Mouse (Mus musculus) kidney, adult 18-20 months (tissue): ENCODE measurements around the gene Serpina3j.
"Not testable (repeated sequence)": the region's sequence is repeated elsewhere in the genome, so short reads cannot be mapped to it uniquely, and the experiment has no call there.

Source experiments
- DNase-seq: peaks from one replicate; pipeline ENCODE4 v3.0.0; 2021

The Serpina3j gene

DNA sequence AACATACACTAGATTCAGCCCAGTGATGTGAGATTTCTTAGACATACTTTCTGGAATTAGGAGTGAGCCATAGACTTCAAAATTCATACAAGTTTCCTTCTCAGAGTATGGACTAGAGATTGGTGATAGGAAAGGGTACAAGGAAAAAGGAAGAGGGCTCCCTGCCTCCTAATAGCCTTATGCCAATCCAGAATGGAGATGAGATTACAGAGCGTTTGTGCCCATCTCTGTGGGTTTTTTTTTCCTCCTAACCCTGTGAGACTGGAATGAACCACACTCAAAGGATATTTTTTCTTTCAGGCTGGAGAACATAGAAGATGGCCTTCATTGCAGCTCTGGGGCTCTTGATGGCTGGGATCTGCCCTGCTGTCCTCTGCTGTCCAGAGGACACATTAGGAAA is at the start of gene Serpina3j:
TSS of gene Serpina3j (plus strand) at position 301 of the 400 bp plus-strand sequence.
- no peak for DNase-seq

DNA sequence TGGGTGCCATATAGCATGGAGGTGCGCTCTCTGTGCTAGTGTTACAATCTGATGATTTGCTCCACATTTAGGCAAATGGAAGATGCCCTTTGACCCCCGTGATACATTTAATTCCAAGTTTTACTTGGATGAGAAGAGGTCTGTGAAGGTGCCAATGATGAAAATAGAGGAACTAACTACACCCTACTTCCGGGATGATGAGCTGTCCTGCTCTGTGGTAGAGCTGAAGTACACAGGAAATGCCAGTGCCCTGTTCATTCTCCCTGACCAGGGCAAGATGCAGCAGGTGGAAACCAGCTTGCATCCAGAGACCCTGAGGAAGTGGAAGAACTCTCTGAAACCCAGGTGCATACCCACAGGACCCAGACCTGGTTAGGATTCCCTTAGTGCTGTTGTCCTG is 48.0 kb upstream of the Serpina3j start:
- no peak for DNase-seq

DNA sequence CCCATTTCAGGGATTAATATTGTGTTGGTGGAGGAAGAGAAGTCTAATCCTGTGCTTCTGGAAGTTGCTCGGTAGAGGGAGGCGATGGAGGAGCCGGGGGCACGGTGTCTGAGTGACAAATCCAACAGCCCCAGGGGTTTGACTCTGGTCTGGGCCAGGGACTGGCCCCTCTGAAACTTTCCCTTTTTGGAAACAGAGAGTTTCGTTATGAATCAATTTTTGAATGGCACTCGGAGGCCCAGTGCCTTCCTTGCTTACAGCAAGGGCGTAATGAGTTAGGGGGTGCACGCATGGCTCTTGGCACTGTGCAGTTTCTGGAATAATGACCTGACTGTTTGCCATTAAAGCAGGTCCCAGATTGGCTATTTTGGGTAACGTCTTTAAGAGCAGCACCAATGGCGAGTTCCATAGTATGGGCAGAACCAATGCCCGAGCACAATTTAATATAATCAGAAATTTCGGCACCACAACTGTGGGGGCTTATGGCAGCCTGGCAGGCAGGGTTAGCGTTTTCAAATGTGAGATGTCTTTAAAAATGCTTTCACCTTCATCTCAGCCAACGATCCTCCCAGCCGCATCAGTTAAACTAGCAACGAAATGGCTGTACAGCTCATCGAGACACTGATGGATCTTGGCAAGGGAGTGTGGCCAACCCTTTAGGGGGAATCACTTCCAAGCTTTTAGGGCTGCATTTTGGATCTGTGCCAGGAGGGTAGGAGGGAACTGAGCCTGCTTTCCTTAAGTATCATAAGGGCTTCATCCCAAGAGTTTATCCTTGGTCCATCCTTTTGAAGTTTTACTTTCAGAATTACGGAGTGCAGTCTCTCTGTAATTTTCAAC is 35.9 kb upstream of the Serpina3j start:
- no peak for DNase-seq

DNA sequence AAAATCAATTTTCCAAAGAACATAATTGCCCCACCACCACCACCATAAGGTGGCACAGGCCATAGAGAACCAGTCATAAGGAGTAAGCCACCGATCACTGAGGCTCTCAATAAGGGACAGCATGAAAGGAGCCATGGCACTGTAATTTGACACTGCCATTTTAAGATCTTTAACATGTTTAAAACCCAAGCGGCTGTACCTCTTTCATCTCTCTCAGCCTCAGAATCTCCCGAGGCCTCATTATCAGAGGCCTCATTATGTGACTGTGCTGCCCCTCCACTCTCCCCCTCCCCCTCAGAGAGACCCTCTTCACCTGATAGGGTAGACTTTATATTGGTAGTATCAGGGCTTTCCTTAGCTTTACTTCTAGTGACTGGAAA is 35.3 kb upstream of the Serpina3j start:
- DNase-seq, result no peak

DNA sequence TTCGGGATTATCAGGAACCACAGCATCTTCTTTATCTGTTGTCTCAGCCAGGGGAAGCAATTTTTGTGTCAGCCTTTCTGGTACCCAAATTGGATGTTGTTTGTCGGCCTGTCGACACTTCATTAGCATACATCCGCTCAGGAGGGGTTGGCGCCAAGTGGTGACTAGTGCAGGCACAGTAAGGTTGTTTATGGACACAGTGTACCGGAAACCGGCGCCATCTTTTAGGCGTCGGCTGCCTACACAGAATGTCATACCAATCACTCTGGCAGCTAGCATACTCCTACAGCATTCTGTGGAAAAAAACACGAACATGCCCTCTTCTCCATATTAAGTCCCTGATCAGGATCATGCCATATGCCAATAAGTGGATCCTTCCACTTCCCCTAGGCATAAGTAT is 31.0 kb upstream of the Serpina3j start:
- DNase-seq, result no peak

DNA sequence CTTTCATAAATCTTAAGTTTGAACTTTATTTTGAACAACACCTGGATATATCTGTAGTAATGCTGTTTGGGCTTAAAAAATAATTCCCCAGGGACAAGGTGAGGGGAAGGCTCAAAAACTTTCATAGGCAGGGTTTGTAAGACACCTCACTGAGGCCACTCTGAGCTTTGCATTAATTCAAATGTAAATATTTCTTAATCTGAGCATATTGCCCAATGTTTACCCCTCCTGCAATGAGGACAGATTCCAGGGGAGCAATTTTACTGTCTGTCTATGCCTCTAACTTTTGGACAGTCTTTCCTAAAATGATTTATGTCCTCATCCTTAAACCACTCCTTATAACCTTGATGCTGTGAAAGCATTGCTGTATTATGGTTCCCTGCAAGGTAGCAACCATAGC is 26.0 kb upstream of the Serpina3j start:
- no peak for DNase-seq

DNA sequence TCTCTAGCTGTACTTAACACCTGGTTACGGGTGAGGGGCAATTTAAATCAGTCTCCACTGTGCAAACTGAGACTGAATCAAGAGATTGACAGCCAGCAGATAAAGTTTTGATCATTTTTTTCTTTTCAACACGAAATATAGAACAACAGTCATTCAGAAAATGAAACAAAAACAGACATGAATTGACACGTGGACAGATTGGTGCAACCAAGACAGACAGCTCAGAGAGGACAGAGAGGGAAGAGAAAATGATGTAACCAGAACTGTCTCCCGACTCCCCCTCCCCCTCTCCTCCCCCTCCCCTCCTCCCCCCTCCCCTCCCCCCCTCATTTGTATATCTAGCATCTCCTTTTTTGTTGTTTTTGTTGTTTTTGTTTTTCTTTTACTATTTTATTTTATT is 24.5 kb upstream of the Serpina3j start:
- DNase-seq, result no peak

DNA sequence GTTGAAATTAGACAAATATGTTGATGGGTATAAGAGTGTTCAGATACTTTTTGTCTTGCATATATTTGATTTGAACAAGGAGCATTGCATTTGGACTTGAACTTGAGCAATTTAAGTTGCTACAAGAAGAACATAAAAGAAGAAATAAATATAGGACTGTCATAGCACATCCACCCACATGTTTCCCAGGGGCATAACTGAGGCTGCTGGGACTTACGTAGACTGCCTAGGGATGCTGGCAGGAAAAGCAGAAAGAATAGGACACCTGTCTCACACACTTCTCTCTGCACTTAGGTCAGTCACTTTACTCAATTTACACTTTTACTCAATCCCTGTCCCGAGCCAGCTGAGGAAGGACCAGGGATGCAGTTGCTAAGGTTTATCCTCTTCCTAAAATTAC is 20.4 kb upstream of the Serpina3j start:
- DNase-seq, result no peak

DNA sequence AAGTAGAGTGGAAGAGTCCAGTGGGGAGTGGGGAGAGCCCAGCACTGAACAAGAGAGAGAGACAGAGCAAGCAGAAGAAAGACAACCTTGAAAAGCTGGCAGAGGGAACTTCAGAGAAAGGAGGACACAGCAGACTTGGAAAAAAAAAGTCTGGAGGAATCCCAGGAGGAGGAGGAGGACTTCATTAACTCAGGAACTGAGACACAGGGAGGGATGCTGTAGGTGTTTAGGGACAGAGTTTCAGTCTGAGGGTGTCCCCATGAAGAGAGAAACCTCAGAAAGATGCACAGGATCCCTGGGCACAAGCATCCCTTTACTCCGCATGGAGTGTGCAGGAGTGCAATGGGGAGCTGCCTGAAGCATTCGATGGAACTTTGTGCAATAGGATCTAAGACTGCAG is 16.3 kb upstream of the Serpina3j start:
- DNase-seq, result no peak

DNA sequence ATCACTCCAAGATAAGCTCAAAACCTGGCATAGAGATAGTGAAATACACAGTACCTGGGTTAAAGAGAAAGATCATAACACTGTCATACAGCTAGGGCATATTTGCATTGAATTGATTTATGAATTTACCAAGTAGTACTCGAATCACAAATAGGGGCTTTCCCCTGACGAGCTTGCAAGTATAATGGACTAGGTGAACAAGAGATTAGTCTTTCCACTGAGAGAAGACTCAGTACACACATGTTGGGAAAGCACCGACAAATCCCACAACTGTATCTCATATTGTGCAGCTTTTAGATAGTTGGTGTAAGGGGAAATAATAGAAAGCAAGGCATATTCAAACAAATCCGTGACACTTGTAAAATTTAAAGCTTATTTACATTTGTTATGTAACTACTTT is 8.4 kb upstream of the Serpina3j start:
- no peak for DNase-seq

DNA sequence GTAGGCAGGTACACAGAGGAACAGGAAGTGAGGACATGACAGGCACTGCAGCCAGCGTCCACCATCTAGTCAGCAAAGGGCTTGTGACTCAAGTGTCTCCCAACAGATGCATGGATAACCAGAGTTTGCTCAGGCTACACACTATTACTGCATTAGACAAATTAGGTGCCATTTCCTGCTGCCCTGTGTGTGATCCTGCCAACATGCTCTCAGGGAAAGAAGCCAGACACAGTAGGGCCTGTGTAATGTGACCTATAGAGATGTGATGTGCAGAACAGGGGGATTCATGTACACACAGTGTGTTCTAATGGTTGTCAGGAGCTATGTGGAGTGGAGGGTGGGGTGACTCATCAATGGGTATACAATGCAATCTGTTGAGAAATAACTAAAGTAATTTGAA is 8.1 kb downstream of the Serpina3j start:
- no peak for DNase-seq

DNA sequence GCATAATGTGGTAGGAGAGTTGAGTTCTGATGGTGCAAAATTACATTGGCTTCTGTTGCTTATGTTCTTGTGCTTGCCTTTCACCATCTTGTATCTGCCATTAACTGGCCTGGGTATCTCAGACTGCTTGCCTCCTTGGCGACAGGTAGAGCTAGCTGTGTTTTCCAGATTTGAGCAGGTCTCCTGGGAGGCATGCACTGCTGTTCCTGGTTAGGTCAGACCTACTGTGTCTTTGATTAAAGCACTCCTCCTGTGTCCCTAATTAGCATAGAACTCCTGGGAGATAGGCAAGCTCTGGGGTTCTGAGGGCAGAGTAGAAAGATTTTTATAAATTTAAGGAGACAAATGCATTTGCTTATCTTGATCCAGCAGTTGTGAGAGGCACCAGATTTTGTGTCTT is 17.3 kb downstream of the Serpina3j start:
- DNase-seq, result no peak

DNA sequence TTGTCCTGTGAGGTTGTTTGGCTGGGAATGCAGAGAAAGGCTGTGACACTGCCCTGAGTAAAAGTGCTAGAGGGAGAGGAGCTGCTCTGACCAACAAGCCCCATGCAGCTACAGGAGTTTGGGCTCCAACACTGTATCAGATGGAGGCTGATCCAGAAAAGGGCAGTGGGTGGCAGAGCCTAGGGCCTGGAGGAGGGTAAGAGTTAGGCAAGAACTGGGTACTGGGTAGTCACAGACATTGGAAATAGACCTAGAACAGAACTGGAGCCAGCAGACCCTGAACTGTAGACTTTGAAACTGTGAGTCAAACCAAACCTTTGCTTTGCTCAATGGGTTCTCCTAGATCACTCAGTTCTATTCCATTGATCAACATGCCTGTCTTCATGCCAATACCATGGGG is 22.5 kb downstream of the Serpina3j start:
- not testable (repeated sequence) for DNase-seq

DNA sequence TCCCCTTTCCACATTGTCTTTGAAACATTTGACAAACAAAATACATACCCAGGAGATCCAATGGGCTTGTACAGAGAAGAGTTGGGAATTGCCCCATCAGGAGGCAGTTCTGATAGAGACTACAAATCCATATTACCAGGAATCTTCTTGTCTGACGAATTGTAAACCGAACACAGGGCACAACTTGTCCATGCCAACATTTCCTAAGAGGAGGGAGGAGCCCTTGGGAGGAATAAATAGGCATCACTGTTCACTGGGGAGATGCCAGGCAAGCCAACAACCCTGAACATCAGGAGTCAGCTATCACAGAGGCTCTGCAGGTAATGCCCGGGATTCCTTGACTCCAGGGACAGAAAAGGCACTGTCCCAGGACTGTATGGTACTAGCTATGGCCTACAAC is 23.9 kb downstream of the Serpina3j start, which contains the start of the genes Serpina3k and Serpina3m:
TSS of gene Serpina3k (plus strand) at position 261 of the 400 bp plus-strand sequence.
TSS of gene Serpina3m (plus strand) at position 261 of the 400 bp plus-strand sequence.
- DNase-seq, result not testable (repeated sequence)

DNA sequence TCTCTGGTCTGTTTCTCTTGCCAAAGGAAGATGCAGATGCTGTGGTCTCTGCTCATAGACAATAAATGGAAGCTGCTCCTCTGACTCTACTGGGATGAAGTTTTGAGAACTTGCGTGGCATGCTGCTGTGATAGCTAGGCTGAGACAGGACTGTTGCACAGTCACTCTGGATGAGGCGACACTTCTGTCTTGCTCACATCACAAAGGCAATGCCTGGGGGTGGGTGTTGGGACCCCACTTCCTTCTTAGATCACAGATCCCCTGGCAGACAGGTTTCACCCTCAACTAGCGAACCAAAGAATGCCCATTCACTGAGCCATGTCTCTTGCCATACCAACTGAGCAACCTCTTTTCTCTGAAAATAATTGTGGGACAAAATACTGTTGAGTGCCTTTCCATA is 24.4 kb downstream of the Serpina3j start:
- DNase-seq, result no peak

DNA sequence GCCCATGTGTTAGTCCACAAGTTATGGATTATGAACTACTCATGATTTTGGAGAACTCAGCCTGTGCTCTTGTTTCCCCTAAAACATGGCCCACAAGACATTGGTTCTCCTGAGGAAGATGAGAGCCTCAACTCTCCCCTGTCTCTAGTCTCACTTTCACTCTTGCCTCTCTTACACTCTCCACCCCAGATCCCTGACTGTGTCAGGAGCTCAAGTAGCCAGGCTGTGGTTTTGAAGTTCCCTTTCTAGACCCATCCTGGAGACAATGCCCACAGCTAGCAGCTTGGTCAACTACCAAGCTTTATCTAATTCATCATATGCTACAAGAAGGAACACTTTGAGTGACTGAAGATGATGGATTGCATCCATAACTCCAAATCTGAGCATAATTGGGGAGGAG is 28.1 kb downstream of the Serpina3j start:
- DNase-seq, result not testable (repeated sequence)

DNA sequence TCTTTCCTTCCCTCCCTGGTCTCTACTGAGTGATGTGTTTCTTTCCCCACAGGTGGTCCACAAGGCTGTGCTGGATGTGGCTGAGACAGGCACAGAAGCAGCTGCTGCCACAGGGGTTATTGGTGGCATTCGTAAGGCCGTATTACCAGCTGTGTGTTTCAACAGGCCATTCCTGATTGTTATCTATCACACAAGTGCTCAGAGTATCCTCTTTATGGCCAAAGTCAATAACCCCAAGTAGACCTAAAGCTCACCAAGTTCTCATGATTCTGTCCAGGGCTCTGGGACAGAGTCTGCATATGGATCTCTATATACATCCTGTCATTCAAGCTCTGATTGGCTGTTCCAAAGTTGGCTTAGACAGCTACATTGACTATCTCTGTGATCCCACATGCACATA is 30.8 kb downstream of the Serpina3j start:
- DNase-seq, result no peak

DNA sequence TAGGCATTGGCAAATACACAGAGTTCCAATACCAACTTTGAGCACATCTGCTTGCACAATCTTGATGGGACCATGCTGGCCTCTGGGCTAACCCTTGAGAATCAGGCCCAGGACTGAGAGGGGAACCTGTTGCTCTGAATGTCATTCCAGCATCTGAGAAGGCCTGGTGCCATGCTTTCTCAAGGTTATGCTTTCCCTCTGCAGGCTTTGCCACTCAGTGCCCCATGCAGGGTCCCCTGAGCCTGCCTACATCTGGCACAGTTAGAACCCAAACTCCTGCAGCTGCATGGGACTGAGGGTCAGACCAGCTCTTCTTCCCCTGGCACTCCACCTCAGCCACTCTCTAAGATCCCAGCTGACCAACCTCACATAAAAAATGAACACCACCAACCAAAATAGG is 31.4 kb downstream of the Serpina3j start:
- DNase-seq, result no peak

DNA sequence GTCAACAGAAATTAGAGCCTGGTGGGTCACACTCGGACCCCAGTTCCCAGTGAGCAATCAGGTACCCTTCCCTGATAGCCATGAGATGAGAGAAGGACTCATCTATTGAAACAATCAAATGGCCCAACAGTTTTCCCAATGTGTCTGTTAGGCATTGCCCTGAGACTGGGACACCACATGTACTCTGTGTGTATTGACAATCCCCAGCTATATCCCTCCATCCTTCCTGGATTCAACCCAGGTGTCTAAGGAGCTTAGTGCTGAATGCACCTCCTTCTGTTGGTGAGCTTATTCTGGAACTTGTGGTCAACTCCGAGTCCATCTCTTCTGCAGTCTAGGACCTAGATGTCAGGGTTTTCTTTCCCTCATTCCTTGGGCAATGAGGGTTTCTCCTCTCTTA is 32.7 kb downstream of the Serpina3j start:
- no peak for DNase-seq

DNA sequence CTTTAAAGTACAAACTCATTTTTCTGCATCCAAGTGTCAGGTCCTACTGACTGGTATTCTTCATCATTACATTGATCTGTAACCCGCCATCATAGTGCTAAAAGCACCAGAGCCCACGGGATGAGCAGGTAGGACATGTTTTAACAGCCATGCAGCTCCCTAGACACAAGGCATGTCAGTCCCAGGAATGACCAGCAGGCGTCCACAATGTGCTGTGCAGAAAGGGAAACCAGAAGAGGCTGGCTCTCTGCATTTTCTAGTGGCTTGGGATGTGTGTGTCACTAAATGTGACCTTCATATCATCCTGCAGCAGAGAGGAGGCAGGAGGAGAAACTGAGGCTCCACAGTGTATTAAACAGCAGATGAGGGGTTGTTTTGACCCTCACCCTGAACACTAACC is 37.5 kb downstream of the Serpina3j start:
- DNase-seq, result peak; percentile 70

DNA sequence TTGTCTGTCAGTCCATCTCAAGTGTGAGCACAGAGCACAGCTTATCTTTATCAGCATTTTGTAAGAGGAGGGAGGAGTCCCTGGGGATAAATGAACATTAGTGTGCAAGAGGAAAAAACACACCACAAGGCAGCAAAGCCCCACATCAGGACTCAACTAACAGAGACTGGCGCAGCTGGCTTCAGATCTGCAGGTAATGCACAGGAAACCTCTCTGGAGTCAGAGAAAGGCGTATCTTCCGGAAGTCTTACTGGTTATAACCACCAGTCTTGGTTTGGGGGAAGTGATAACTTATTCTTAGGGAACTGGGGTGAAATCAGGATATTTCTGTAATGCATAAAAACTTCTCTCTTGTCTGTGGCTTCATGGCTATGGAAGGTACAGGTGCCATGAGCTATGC is 41.7 kb downstream of the Serpina3j start:
- DNase-seq, result no peak

DNA sequence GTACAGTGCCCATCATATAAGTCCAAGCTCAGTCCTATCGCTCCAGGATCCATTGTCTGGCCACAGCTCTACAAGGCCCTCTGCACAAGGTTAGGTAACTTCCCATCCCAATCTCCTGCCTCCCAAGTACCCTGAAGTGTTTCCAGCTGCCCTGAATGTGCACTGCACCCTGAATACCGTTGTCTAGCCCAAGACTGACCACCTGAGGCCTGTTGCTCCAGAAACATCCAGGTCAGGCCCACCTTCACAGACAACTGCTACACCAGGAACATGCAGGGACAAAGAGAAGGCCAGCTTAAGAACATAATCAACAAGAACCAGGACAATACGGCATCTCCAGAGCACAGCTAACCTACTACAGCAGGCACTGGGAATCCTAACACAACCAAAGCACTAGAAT is 55.6 kb downstream of the Serpina3j start:
- DNase-seq, result no peak
